Mouse (Mus musculus): Measurements from ENCODE around the gene Katnb1. TPM values are rescaled to one million over a fixed set of nuclear protein-coding genes. Genes with fewer than 3 reads are reported as not detected.

The Katnb1 gene
- polyA plus RNA-seq, 1 experiment: 20.0 TPM

DNA sequence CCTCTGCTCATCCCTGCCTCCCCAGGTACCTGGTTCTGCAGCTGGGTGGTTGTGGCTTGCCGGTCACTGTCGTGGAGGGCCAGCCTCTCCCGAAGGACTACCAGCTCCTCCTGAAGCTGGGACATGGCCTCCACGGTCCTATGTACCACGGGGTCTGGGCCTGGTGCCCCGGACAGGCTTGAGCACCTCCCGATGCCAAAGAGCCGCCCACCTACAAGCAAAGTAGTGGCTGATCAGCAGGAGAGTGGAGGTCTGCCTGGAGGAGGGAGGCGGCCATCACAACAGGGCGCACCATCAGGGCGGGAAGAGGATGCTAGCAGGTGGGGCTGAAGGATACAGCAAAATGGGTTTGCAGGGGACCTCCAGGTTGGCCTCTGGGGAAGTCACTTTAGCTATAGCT lies 45.5 kb downstream of the Katnb1 start:
- Histone ChIP-seq H3K27me3 (ENCODE audit: control insufficient read depth, insufficient read depth, insufficient read length) (no peaks in the 10 kb centered on the region), H3ac (ENCODE audit: control insufficient read depth, insufficient read length) (no peak overlapping the region), H3K4me2 (ENCODE audit: low read depth) (no peak overlapping the region), H3K79me2 (ENCODE audit: control insufficient read depth, insufficient read depth) (no peaks in the 10 kb centered on the region), H3K36me3 (ENCODE audit: control insufficient read depth, insufficient read depth) (no peaks in the 10 kb centered on the region), H3K4me3 (no peak overlapping the region)
- TF ChIP-seq TCF3 (IDR thresholded peaks at IDR 0.05; ENCODE audit: insufficient read length, low read depth): no peak
- TF ChIP-seq MYOD1 (IDR thresholded peaks at IDR 0.05; ENCODE audit: control insufficient read depth in 1 of 3, insufficient read length in 2 of 3, low read depth in 2 of 3): no peak
- no peak for TF ChIP-seq MAX (IDR thresholded peaks at IDR 0.05; ENCODE audit: low read depth)
- TF ChIP-seq POLR2A (IDR thresholded peaks at IDR 0.05; ENCODE audit: insufficient read length, low read depth): no peak

- no peak overlapping the region for H3ac ChIP-seq (ENCODE audit: control insufficient read depth, insufficient read length)
- no peaks in the 10 kb centered on the region for H3K79me2 ChIP-seq (ENCODE audit: control insufficient read depth, insufficient read depth)
- H3K27me3 ChIP-seq (ENCODE audit: control insufficient read depth, insufficient read depth, insufficient read length): no peaks in the 10 kb centered on the region
- no peak overlapping the region for H3K4me3 ChIP-seq
- peaks cover 5% of the 10 kb centered on the region for H3K36me3 ChIP-seq (ENCODE audit: control insufficient read depth, insufficient read depth)
- TF ChIP-seq MYOG (IDR thresholded peaks at IDR 0.05; ENCODE audit: control insufficient read depth in 1 of 3, insufficient read depth in 1 of 3, insufficient read length in 2 of 3, low read depth in 2 of 3) (peak in 1 of 3 experiments; percentile 26), E2F4 (IDR thresholded peaks at IDR 0.05; ENCODE audit: insufficient read depth) (no peak)
- H3K4me2 ChIP-seq (ENCODE audit: low read depth): no peak overlapping the region
Measured at GRCm38 (mm10) chr8:95127658-95128057, 46.7 kb downstream of the Katnb1 start.

DNA sequence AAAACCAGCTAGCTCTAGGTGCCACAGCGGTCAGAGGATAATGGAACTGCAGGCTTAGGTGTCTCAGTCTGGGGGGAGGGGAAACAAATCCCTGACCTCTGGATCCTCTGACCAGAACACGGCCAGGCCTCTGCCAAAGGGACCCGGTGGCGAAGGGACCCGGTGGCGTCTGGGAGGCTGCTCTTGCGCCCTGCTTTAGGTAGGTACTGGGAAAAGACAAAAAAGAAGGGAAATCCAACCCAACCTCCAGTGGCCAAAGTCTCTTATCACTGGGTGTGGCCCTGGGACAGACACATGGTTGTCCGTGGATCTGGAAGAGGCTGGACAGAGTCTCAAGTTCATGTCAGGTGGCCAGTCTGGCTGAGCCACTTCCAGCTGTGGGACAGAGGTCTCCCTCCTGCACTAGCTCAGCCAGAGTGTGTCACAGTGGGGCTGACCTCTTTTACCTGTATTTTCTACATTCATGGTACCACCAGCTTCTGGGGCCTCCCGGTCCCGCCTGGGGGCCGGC lies 47.8 kb downstream of the Katnb1 start:
- peaks cover 10% of the 10 kb centered on the region for H3K36me3 ChIP-seq (ENCODE audit: control insufficient read depth, insufficient read depth)
- no peaks in the 10 kb centered on the region for H3K27me3 ChIP-seq (ENCODE audit: control insufficient read depth, insufficient read depth, insufficient read length)
- no peak overlapping the region for H3K4me2 ChIP-seq (ENCODE audit: low read depth)
- no peak overlapping the region for H3K4me3 ChIP-seq
- no peaks in the 10 kb centered on the region for H3K79me2 ChIP-seq (ENCODE audit: control insufficient read depth, insufficient read depth)
- no peak overlapping the region for H3ac ChIP-seq (ENCODE audit: control insufficient read depth, insufficient read length)
- TF ChIP-seq MYOG (IDR thresholded peaks at IDR 0.05; ENCODE audit: control insufficient read depth in 1 of 3, insufficient read depth in 1 of 3, insufficient read length in 2 of 3, low read depth in 2 of 3): peak in 1 of 3 experiments; percentile 38
- TF ChIP-seq TCF12 (IDR thresholded peaks at IDR 0.05; ENCODE audit: insufficient read depth, poor library complexity, severe bottlenecking): no peak
- peak in 1 of 3 experiments; percentile 29 for TF ChIP-seq MYOD1 (IDR thresholded peaks at IDR 0.05; ENCODE audit: control insufficient read depth in 1 of 3, insufficient read length in 2 of 3, low read depth in 2 of 3)

DNA sequence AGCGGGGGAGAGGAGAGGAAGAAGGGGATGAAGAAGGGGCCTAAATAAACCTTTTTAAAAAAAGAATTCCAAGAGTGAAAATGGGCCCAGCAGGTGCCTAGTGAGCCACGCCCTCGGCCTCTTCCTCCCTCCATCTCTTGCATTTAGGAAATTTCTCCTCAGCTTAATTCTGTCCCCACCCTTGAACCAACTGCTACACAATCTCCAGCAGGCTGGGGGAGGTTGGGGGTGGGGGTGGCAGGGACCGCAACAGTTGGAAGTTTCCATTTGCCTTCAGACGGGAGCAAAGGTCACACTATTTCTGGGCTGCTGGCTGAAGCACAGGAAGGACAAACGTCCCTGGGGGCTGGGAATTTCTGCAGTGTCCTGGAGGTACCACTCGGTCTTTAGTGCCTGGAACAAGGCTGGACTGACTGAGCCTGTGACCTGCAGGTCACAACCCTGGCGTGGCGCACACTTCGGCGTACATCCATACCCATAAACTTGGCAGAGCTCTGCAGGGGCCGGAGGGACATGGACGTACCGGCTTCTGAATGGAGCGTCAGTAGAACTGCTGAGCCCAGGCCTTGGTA lies 50.1 kb downstream of the Katnb1 start:
- no peak overlapping the region for H3ac ChIP-seq (ENCODE audit: control insufficient read depth, insufficient read length)
- TF ChIP-seq MYOD1 (IDR thresholded peaks at IDR 0.05; ENCODE audit: control insufficient read depth in 1 of 3, insufficient read length in 2 of 3, low read depth in 2 of 3) (peak in 1 of 3 experiments; percentile 39), SRF (IDR thresholded peaks at IDR 0.05; ENCODE audit: control insufficient read depth, insufficient read length, low read depth) (no peak), MAX (IDR thresholded peaks at IDR 0.05; ENCODE audit: low read depth) (no peak)
- H3K4me3 ChIP-seq: no peak overlapping the region
- peaks cover 10% of the 10 kb centered on the region for H3K36me3 ChIP-seq (ENCODE audit: control insufficient read depth, insufficient read depth)
- no peak overlapping the region for H3K4me2 ChIP-seq (ENCODE audit: low read depth)
- no peaks in the 10 kb centered on the region for H3K27me3 ChIP-seq (ENCODE audit: control insufficient read depth, insufficient read depth, insufficient read length)
- no peaks in the 10 kb centered on the region for H3K79me2 ChIP-seq (ENCODE audit: control insufficient read depth, insufficient read depth)

DNA sequence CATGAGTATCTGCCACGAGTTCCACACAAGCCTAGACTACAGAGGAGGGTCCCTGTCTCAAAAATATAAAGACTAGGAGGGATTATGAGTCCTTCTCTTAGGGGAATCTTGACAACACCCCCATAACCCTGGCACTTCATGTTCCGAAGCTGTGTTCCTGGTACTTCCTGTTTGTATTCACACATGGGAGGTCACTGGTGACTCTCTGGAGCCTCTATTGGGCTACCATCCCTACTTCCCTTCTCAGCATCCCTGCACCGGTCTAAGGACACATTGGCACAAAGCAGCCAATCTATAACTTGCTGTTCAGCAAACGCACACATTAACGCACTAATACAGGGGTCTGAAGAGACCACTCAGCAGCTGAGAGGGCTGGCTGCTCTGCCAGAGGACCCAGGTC lies 51.0 kb downstream of the Katnb1 start:
- H3K4me3 ChIP-seq: no peak overlapping the region

GRCm38 (mm10) chr8:95134186-95134585 lies 53.2 kb downstream of the Katnb1 start:
- H3K4me3 ChIP-seq: no peak overlapping the region
- no peak overlapping the region for H3K4me2 ChIP-seq (ENCODE audit: low read depth)
- H3K27me3 ChIP-seq (ENCODE audit: control insufficient read depth, insufficient read depth, insufficient read length): no peaks in the 10 kb centered on the region
- no peaks in the 10 kb centered on the region for H3K79me2 ChIP-seq (ENCODE audit: control insufficient read depth, insufficient read depth)
- H3ac ChIP-seq (ENCODE audit: control insufficient read depth, insufficient read length): no peak overlapping the region
- TF ChIP-seq USF1 (IDR thresholded peaks at IDR 0.05; ENCODE audit: low read depth) (no peak), MAX (IDR thresholded peaks at IDR 0.05; ENCODE audit: low read depth) (no peak), CEBPB (IDR thresholded peaks at IDR 0.05; ENCODE audit: insufficient read depth, poor library complexity, severe bottlenecking) (no peak), TCF3 (IDR thresholded peaks at IDR 0.05; ENCODE audit: insufficient read length, low read depth) (no peak), MYOG (IDR thresholded peaks at IDR 0.05; ENCODE audit: control insufficient read depth in 1 of 3, insufficient read depth in 1 of 3, insufficient read length in 2 of 3, low read depth in 2 of 3) (no peak), SRF (IDR thresholded peaks at IDR 0.05; ENCODE audit: control insufficient read depth, insufficient read length, low read depth) (no peak), E2F4 (IDR thresholded peaks at IDR 0.05; ENCODE audit: insufficient read depth) (no peak), MYOD1 (IDR thresholded peaks at IDR 0.05; ENCODE audit: control insufficient read depth in 1 of 3, insufficient read length in 2 of 3, low read depth in 2 of 3) (no peak), POLR2AphosphoS2 (IDR thresholded peaks at IDR 0.05; ENCODE audit: insufficient read length, low read depth) (no peak), REST (IDR thresholded peaks at IDR 0.05; ENCODE audit: insufficient read depth, insufficient read length) (no peak), TCF12 (IDR thresholded peaks at IDR 0.05; ENCODE audit: insufficient read depth, poor library complexity, severe bottlenecking) (no peak), POLR2A (IDR thresholded peaks at IDR 0.05; ENCODE audit: insufficient read length, low read depth) (no peak)
- peaks cover 10% of the 10 kb centered on the region for H3K36me3 ChIP-seq (ENCODE audit: control insufficient read depth, insufficient read depth)

More for the DNA sequence above, 51.0 kb downstream of the Katnb1 start:
- Histone ChIP-seq H3K36me3 (ENCODE audit: control insufficient read depth, insufficient read depth) (peaks cover 10% of the 10 kb centered on the region), H3K79me2 (ENCODE audit: control insufficient read depth, insufficient read depth) (no peaks in the 10 kb centered on the region), H3K27me3 (ENCODE audit: control insufficient read depth, insufficient read depth, insufficient read length) (no peaks in the 10 kb centered on the region), H3K4me2 (ENCODE audit: low read depth) (no peak overlapping the region), H3ac (ENCODE audit: control insufficient read depth, insufficient read length) (no peak overlapping the region)
- TF ChIP-seq CEBPB (IDR thresholded peaks at IDR 0.05; ENCODE audit: insufficient read depth, poor library complexity, severe bottlenecking) (no peak), POLR2A (IDR thresholded peaks at IDR 0.05; ENCODE audit: insufficient read length, low read depth) (no peak)
